Mouse (Mus musculus): ENCODE measurements around the gene Tnfsf8. TPM values are rescaled to one million over a fixed set of nuclear protein-coding genes. Genes with fewer than 3 reads are reported as not detected.

The Tnfsf8 gene
- polyA plus RNA-seq (2014; fragmentation: Nextera tagmentation; extraction: Ambion mirVana): 0.04 and 0.07 TPM in 2 replicates

GRCm38 (mm10) chr4:63860688-63861540, at the start of gene Tnfsf8:
Gene Tnfsf8 (minus strand): TSS chr4:63861347.
- no peak within 1 kb of the TSS for H3K4me2 ChIP-seq
- no peak for TF ChIP-seq CTCF (IDR thresholded peaks at IDR 0.05; ENCODE audit: low read depth)
- WGBS: 72% methylated on average over 19 of the region's 19 CpGs
- no peak within 1 kb of the TSS for H3K27ac ChIP-seq (ENCODE audit: low read depth)
- no peak within 1 kb of the TSS for H3K4me3 ChIP-seq (ENCODE audit: low read depth, low read length)
- no peak for ATAC-seq (ENCODE audit: insufficient read depth)
- no peaks in the 10 kb centered on the region for H3K27me3 ChIP-seq (ENCODE audit: insufficient read depth, low read length)
- 0 out of 2 replicates have a peak, but pooled peaks cover 6% of the 10 kb centered on the region for H3K4me1 ChIP-seq (ENCODE audit: insufficient read depth)
- H3K9ac ChIP-seq: no peak within 1 kb of the TSS
- no peaks in the 10 kb centered on the region for H3K36me3 ChIP-seq (ENCODE audit: insufficient read depth)
- no peak for DNase-seq
- no peaks in the 10 kb centered on the region for H3K9me3 ChIP-seq (ENCODE audit: low read depth, low read length)

- Histone ChIP-seq H3K4me2 (no peak overlapping the region), H3K4me3 (ENCODE audit: low read depth, low read length) (no peak overlapping the region), H3K36me3 (ENCODE audit: insufficient read depth) (no peaks in the 10 kb centered on the region), H3K27me3 (ENCODE audit: insufficient read depth, low read length) (no peaks in the 10 kb centered on the region), H3K4me1 (ENCODE audit: insufficient read depth) (no peaks in the 10 kb centered on the region), H3K9me3 (ENCODE audit: low read depth, low read length) (no peaks in the 10 kb centered on the region), H3K9ac (no peak overlapping the region), H3K27ac (ENCODE audit: low read depth) (no peak overlapping the region)
- no peak for ATAC-seq (ENCODE audit: insufficient read depth)
- 86% methylated on average over 1 of the region's 1 CpGs for WGBS
- no peak for DNase-seq
- no peak for TF ChIP-seq CTCF (IDR thresholded peaks at IDR 0.05; ENCODE audit: low read depth)
Measured at GRCm38 (mm10) chr4:63908511-63908910, 47.4 kb upstream of the Tnfsf8 start.

- H3K9me3 ChIP-seq (ENCODE audit: low read depth, low read length): no peaks in the 10 kb centered on the region
- no peaks in the 10 kb centered on the region for H3K27me3 ChIP-seq (ENCODE audit: insufficient read depth, low read length)
- H3K36me3 ChIP-seq (ENCODE audit: insufficient read depth): no peaks in the 10 kb centered on the region
- H3K4me3 ChIP-seq (ENCODE audit: low read depth, low read length): no peak overlapping the region
- ATAC-seq (ENCODE audit: insufficient read depth) (no peak), DNase-seq (no peak)
- no peak overlapping the region for H3K27ac ChIP-seq (ENCODE audit: low read depth)
- H3K9ac ChIP-seq: no peak overlapping the region
- H3K4me2 ChIP-seq: no peak overlapping the region
- H3K4me1 ChIP-seq (ENCODE audit: insufficient read depth): no peaks in the 10 kb centered on the region
- no peak for TF ChIP-seq CTCF (IDR thresholded peaks at IDR 0.05; ENCODE audit: low read depth)
Measured at GRCm38 (mm10) chr4:63907473-63907872, 46.3 kb upstream of the Tnfsf8 start.

- H3K9me3 ChIP-seq (ENCODE audit: low read depth, low read length): no peaks in the 10 kb centered on the region
- no peaks in the 10 kb centered on the region for H3K36me3 ChIP-seq (ENCODE audit: insufficient read depth)
- WGBS: 52% methylated on average over 3 of the region's 3 CpGs
- no peak overlapping the region for H3K4me2 ChIP-seq
- H3K9ac ChIP-seq: no peak overlapping the region
- no peak for TF ChIP-seq CTCF (IDR thresholded peaks at IDR 0.05; ENCODE audit: low read depth)
- DNase-seq: no peak
- ATAC-seq (ENCODE audit: insufficient read depth): no peak
- H3K27ac ChIP-seq (ENCODE audit: low read depth): no peak overlapping the region
- no peaks in the 10 kb centered on the region for H3K4me1 ChIP-seq (ENCODE audit: insufficient read depth)
- no peak overlapping the region for H3K4me3 ChIP-seq (ENCODE audit: low read depth, low read length)
- H3K27me3 ChIP-seq (ENCODE audit: insufficient read depth, low read length): no peaks in the 10 kb centered on the region
Measured at GRCm38 (mm10) chr4:63906050-63906449, 44.9 kb upstream of the Tnfsf8 start.

GRCm38 (mm10) chr4:63899081-63899523, 38.0 kb upstream of the Tnfsf8 start:
- no peaks in the 10 kb centered on the region for H3K27me3 ChIP-seq (ENCODE audit: insufficient read depth, low read length)
- H3K9me3 ChIP-seq (ENCODE audit: low read depth, low read length): no peaks in the 10 kb centered on the region
- no peak overlapping the region for H3K9ac ChIP-seq
- TF ChIP-seq CTCF (IDR thresholded peaks at IDR 0.05; ENCODE audit: low read depth): no peak
- ATAC-seq (ENCODE audit: insufficient read depth) (no peak), DNase-seq (peak; percentile 4)
- 77% methylated on average over 10 of the region's 10 CpGs for WGBS
- no peak overlapping the region for H3K4me3 ChIP-seq (ENCODE audit: low read depth, low read length)
- no peak overlapping the region for H3K27ac ChIP-seq (ENCODE audit: low read depth)
- no peaks in the 10 kb centered on the region for H3K36me3 ChIP-seq (ENCODE audit: insufficient read depth)
- no peak overlapping the region for H3K4me2 ChIP-seq
- H3K4me1 ChIP-seq (ENCODE audit: insufficient read depth): no peaks in the 10 kb centered on the region

- no peaks in the 10 kb centered on the region for H3K36me3 ChIP-seq (ENCODE audit: insufficient read depth)
- H3K4me3 ChIP-seq (ENCODE audit: low read depth, low read length): no peak overlapping the region
- H3K27me3 ChIP-seq (ENCODE audit: insufficient read depth, low read length): no peaks in the 10 kb centered on the region
- no peak overlapping the region for H3K27ac ChIP-seq (ENCODE audit: low read depth)
- TF ChIP-seq CTCF (IDR thresholded peaks at IDR 0.05; ENCODE audit: low read depth): no peak
- DNase-seq: no peak
- H3K9me3 ChIP-seq (ENCODE audit: low read depth, low read length): no peaks in the 10 kb centered on the region
- no peak for ATAC-seq (ENCODE audit: insufficient read depth)
- H3K4me1 ChIP-seq (ENCODE audit: insufficient read depth): no peaks in the 10 kb centered on the region
- no peak overlapping the region for H3K9ac ChIP-seq
- no peak overlapping the region for H3K4me2 ChIP-seq
Measured at GRCm38 (mm10) chr4:63897152-63897551, 36.0 kb upstream of the Tnfsf8 start.

GRCm38 (mm10) chr4:63886156-63886555, 25.0 kb upstream of the Tnfsf8 start:
- no peaks in the 10 kb centered on the region for H3K36me3 ChIP-seq (ENCODE audit: insufficient read depth)
- ATAC-seq (ENCODE audit: insufficient read depth) (no peak), DNase-seq (no peak)
- WGBS: 60% methylated on average over 2 of the region's 2 CpGs
- H3K27me3 ChIP-seq (ENCODE audit: insufficient read depth, low read length): no peaks in the 10 kb centered on the region
- H3K9me3 ChIP-seq (ENCODE audit: low read depth, low read length): no peaks in the 10 kb centered on the region
- H3K4me1 ChIP-seq (ENCODE audit: insufficient read depth): no peaks in the 10 kb centered on the region
- no peak overlapping the region for H3K4me3 ChIP-seq (ENCODE audit: low read depth, low read length)
- no peak overlapping the region for H3K9ac ChIP-seq
- no peak overlapping the region for H3K4me2 ChIP-seq
- TF ChIP-seq CTCF (IDR thresholded peaks at IDR 0.05; ENCODE audit: low read depth): no peak
- no peak overlapping the region for H3K27ac ChIP-seq (ENCODE audit: low read depth)

Data from lung, embryonic 14.5 days (tissue).